Mouse (Mus musculus) liver, embryonic 12.5 days (tissue): ENCODE measurements around the gene Isg20l2. TPM values are rescaled to one million over a fixed set of nuclear protein-coding genes. Genes with fewer than 3 reads are reported as not detected.
A peak's percentile ranks its signal among the peaks of the same experiment; 100 is the strongest.

ENCODE experiments used
- ATAC-seq: fragments of 200-750 bp; cut with Nextera tagmentation; 2 replicates; pipeline ENCODE4 v1.8.0; 2017; ENCODE audit warnings: moderate number of reproducible peaks, mild to moderate bottlenecking, moderate library complexity
- H3K27ac ChIP-seq: fragments of 300-500 bp; sonication (generic); 2 replicates; pipeline ENCODE4 v1.5.1; 2016; ENCODE audit warnings: mild to moderate bottlenecking
- H3K27me3 ChIP-seq: fragments of 300-500 bp; sonication (generic); replicated peaks from 2 replicates; pipeline ENCODE4 v1.6.1; 2016; ENCODE audit warnings: mild to moderate bottlenecking, moderate library complexity
- H3K36me3 ChIP-seq: fragments of 300-500 bp; sonication (generic); 2 replicates; pipeline ENCODE4 v1.6.1; 2016; ENCODE audit warnings: mild to moderate bottlenecking, moderate library complexity
- H3K4me1 ChIP-seq: fragments of 300-500 bp; sonication (generic); 2 replicates; pipeline ENCODE4 v1.6.1; 2016
- H3K4me2 ChIP-seq: fragments of 300-500 bp; sonication (generic); 2 replicates; pipeline ENCODE4 v1.6.1; 2016; ENCODE audit warnings: mild to moderate bottlenecking, moderate library complexity
- H3K4me3 ChIP-seq: fragments of 300-500 bp; sonication (generic); 2 replicates; pipeline ENCODE4 v1.5.1; 2016; ENCODE audit warnings: mild to moderate bottlenecking, moderate library complexity
- H3K9ac ChIP-seq: fragments of 300-500 bp; sonication (generic); 2 replicates; pipeline ENCODE4 v1.6.1; 2016; ENCODE audit warnings: mild to moderate bottlenecking, moderate library complexity
- H3K9me3 ChIP-seq: fragments of 300-500 bp; sonication (generic); replicated peaks from 2 replicates; pipeline ENCODE4 v1.6.1; 2016; ENCODE audit warnings: mild to moderate bottlenecking, moderate library complexity
- WGBS: fragments of 180-500 bp; shearing (Covaris S2); methylation state at CpG from one replicate; pipeline ENCODE4 v1.1.7; 2016; ENCODE audit not compliant: insufficient replicate concordance; 5-methylcytosine and 5-hydroxymethylcytosine counted together
- polyA plus RNA-seq: library from polyadenylated mRNA; unstranded; fragments of >200 nt; fragmentation: Nextera tagmentation; extraction: Ambion mirVana; gene quantifications from 2 replicates; pipeline ENCODE4 v1.2.1, GENCODE M21; 2016

Isg20l2 gene
- polyA plus RNA-seq, 1 experiment from 2014 or later = 52.2 TPM

DNA sequence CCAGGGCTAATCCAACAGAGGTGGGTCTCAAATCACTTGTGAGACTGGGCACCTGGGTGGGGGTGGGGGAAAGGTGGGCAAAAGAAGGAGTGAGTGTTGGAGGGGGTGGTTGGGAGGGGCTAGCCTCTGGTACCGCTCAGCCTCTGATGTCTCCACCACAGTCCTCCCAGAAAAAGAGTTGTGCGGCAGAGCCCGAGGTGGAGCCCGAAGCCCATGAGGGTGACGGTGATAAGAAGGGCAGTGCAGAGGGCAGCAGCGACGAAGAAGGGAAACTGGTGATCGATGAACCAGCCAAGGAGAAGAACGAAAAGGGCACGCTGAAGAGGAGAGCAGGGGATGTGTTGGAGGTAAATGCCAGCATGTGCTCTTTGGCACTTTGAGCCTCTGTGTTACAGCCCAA, 16.2 kb upstream of the Isg20l2 start:
- ATAC-seq = peak; percentile 43

DNA sequence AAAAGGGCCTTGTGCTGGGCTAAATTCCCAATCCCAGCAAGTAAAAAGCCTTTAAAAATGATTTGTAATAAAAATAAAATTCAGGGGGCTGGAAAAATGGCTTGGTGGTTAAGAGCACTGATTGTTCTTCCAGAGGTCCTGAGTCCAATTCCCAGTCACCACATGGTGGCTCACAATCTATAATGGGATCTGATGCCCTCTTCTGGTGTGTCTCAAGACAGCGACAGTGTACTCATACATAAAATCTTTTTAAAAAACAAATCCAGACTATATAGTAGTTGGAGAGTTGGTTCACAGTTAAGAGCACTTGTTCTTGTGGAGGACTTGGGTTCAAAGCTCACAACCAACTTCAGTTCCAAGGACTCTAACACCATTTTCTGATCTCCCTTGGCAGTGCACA, 13.1 kb upstream of the Isg20l2 start:
- no peak overlapping the region for H3K4me2 ChIP-seq
- peak overlapping the region; percentile 45; the same call in 1 of the 2 replicates for H3K27ac ChIP-seq
- H3K36me3 ChIP-seq = peaks cover 65% of the 10 kb centered on the region
- no peaks in the 10 kb centered on the region for H3K27me3 ChIP-seq
- H3K9ac ChIP-seq = no peak overlapping the region
- WGBS = 85% methylated on average over 1 of the region's 1 CpGs
- H3K4me1 ChIP-seq = peaks cover 54% of the 10 kb centered on the region
- H3K9me3 ChIP-seq = no peaks in the 10 kb centered on the region
- no peak overlapping the region for H3K4me3 ChIP-seq
- ATAC-seq = no peak

More for the DNA sequence above, 16.2 kb upstream of the Isg20l2 start:
- H3K4me2 ChIP-seq = peak overlapping the region; percentile 38
- H3K4me1 ChIP-seq = peaks cover 69% of the 10 kb centered on the region
- H3K9me3 ChIP-seq = no peaks in the 10 kb centered on the region
- peak overlapping the region; percentile 97 for H3K27ac ChIP-seq
- no peak overlapping the region for H3K4me3 ChIP-seq
- peak overlapping the region; percentile 37 for H3K9ac ChIP-seq
- H3K36me3 ChIP-seq = peaks cover 83% of the 10 kb centered on the region
- no peaks in the 10 kb centered on the region for H3K27me3 ChIP-seq
- 68% methylated on average over 10 of the region's 10 CpGs for WGBS

DNA sequence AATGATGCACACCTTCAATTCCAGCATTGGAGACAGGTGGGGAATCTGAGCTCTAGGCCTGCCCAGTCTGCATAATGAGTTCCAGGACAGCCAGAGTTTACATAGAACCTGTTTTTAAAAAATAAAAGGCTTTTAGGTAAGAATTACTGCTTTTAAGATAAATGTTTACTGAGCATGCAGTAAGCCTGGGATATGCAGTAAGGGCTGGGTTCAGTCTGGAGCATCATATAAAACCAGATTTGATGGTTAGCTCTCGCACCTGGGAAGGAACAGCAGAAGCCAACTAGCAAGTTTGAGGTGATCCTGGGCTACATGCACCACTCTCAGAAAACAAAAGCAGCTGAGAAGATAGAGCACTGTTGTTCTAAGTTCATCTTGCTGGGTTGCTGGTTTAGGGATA, 11.6 kb upstream of the Isg20l2 start:
- Histone ChIP-seq H3K9ac (peak overlapping the region; percentile 79; the same call in 1 of the 2 replicates), H3K27me3 (no peaks in the 10 kb centered on the region), H3K4me2 (peak overlapping the region; percentile 85), H3K36me3 (peaks cover 65% of the 10 kb centered on the region), H3K9me3 (no peaks in the 10 kb centered on the region), H3K4me3 (peak overlapping the region; percentile 74), H3K4me1 (peaks cover 38% of the 10 kb centered on the region), H3K27ac (peak overlapping the region; percentile 80)
- ATAC-seq = no peak
- WGBS = 77% methylated on average over 1 of the region's 1 CpGs

DNA sequence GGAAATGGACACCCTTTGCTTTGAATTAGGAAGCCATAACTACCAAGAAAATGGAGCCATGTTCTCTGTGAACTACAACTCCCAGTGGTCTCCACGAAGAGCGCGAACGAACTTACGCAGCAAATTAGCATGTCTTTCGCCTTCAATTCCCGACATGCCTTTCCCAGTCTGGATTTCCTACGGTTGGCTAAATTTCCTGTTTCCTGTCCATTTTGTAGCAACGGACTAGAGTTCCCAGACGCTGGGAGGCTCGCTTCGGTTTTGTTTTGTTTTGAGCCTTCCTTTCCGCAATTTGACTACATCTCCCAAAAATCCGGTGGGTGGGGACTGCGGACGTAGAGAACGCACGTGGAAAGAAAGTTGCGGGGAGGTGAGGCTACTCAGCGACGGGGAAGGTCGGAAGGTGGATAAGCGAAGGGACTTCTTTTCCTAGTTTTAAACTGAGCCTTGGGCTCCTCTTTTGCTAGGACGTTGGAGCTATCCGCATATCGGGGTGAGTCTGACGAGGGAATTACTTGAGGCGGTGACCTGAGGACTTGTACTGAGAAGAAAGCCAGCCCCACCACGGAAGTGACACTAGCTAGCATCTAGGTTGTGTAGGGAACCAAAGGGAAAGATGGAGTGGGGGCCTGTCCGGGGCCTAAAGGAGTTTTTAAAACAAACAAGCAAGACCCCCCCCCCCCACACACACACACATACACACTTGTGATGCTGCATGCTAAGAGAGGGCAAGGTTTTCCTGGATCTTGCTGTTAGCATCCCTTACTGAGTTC, 10.6 kb upstream of the Isg20l2 start, which contains the start of gene Mrpl24:
Gene Mrpl24 (plus strand): TSS at position 171 of the 773 bp plus-strand sequence.
- Histone ChIP-seq H3K9ac (peak within 1 kb of the TSS; percentile 79), H3K4me1 (peaks cover 29% of the 10 kb centered on the region), H3K4me2 (peak within 1 kb of the TSS; percentile 85), H3K4me3 (peak within 1 kb of the TSS; percentile 74), H3K36me3 (peaks cover 65% of the 10 kb centered on the region), H3K27me3 (no peaks in the 10 kb centered on the region), H3K9me3 (no peaks in the 10 kb centered on the region), H3K27ac (peak within 1 kb of the TSS; percentile 80)
- WGBS = under 1% methylated on average over 30 of the region's 30 CpGs
- peak; percentile 75 for ATAC-seq

DNA sequence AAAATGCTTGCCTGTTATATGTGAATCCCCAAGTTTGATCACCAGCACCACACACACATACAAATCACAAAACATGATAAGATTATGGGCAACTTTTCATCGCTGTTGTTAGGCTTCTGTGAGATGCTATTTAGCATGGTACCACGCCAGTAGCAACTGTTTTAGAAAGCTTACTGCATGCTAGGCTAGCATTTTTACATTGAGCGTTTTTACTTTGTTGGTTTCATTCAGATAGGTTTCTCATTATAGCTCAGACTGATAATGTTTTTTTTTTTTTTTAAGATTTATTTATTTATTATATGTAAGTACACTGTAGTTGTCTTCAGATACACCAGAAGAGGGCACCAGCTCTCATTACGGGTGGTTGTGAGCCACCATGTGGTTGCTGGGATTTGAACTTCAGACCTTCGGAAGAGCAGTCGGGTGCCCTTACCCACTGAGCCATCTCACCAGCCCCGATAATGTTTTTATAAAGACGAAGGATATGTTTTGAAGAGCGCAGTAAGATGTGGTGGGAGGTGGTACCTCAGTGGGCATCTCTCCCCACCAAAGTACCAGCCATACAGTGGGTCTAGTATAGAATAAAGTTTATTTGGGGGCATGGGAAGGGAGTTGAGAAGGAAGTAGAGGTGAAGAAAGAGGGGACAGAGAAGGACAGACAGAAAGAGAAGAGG, 9.7 kb upstream of the Isg20l2 start:
- peaks cover 65% of the 10 kb centered on the region for H3K36me3 ChIP-seq
- no peak for ATAC-seq
- H3K4me2 ChIP-seq = peak overlapping the region; percentile 85
- peaks cover 22% of the 10 kb centered on the region for H3K4me1 ChIP-seq
- no peaks in the 10 kb centered on the region for H3K27me3 ChIP-seq
- peak overlapping the region; percentile 74 for H3K4me3 ChIP-seq
- 52% methylated on average over 9 of the region's 9 CpGs for WGBS
- H3K9ac ChIP-seq = peak overlapping the region; percentile 79
- H3K27ac ChIP-seq = peak overlapping the region; percentile 80
- no peaks in the 10 kb centered on the region for H3K9me3 ChIP-seq

DNA sequence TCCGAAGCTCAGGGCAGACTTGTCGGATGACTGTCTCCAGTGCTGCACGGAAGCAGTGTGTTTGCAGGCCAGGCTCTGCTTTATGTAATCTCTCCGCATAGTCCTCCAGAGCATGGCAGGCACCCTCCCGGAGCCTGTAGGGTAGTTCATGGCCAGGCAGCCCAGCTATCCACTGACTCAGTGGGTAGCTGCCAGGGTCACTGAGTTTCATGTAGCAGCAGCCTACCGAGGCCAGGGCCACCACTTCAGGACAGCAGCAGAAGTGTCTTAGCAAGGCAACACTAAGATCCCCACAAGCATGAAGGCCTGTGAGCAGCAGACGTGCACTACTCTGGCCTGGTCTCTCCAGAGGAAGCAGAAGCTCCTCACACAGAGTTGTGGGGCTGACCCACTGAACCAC, 5.1 kb upstream of the Isg20l2 start:
- Histone ChIP-seq H3K9me3 (no peaks in the 10 kb centered on the region), H3K4me3 (no peak overlapping the region), H3K27me3 (no peaks in the 10 kb centered on the region), H3K9ac (no peak overlapping the region), H3K27ac (no peak overlapping the region), H3K4me2 (no peak overlapping the region), H3K36me3 (peaks cover 63% of the 10 kb centered on the region), H3K4me1 (peaks cover 24% of the 10 kb centered on the region)
- ATAC-seq = no peak
- WGBS = 88% methylated on average over 7 of the region's 7 CpGs

DNA sequence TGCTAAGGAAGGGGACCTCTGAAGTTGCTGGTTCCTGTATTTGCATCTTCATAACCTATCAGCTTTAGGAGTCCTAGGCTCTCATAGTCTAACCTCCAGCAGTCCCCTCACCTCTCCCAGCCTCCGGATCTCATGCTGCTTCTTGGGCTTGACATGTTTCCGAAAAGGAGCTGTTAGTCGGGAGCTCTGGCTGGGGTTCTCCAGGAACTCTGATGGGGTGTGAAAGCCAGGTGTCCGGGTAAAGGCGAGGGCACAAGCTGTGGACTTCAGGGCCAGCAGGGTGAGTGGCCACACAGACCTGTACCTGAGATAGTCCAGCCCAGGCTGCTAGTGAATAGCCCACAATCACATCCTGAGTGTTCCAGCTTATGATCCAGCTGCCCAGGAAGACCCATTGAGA, 2.7 kb upstream of the Isg20l2 start:
- H3K36me3 ChIP-seq = peaks cover 68% of the 10 kb centered on the region
- H3K4me3 ChIP-seq = no peak overlapping the region
- 89% methylated on average over 5 of the region's 5 CpGs for WGBS
- no peak overlapping the region for H3K9ac ChIP-seq
- no peaks in the 10 kb centered on the region for H3K9me3 ChIP-seq
- H3K27me3 ChIP-seq = no peaks in the 10 kb centered on the region
- no peak overlapping the region for H3K27ac ChIP-seq
- H3K4me1 ChIP-seq = peaks cover 31% of the 10 kb centered on the region
- H3K4me2 ChIP-seq = no peak overlapping the region
- no peak for ATAC-seq

DNA sequence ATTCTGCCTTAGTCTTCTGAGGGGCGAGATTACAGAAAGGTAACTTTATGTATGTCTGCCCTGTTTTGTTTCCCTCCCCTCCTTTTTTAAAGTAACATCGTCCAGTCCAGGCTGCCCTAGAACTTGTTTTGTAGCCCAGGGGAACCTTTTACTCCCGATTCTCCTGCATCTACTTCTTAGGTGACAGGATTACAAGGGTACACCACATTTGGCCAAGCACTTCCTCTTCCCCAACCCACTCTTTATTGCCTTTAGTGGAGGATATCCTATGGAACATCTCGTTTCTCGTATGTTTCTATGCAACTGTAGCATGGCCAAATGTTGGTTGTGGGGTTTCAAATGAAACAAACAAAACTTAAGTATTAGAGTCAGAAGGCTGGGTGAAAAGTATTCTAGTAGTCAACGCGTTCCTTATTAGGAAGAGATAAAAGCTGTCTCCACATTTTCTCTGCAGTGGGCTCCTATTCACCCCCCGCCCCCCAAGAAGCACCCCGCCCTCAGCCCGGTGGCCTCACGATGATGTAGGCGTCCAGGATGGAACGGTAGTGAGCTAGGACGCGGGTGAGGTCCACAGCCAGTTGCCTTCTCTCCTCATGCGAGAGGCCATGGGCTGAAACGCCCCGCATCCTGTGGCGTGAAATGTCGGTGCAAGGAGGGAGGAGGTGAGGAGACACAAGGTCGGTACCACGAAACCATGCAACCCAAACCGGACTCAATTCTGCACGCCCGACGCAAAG, 605 bp upstream of the Isg20l2 start:
- Histone ChIP-seq H3K27me3 (no peaks in the 10 kb centered on the region), H3K9me3 (no peaks in the 10 kb centered on the region), H3K36me3 (peaks cover 67% of the 10 kb centered on the region), H3K9ac (peak overlapping the region; percentile 87), H3K4me3 (peak overlapping the region; percentile 85), H3K27ac (peak overlapping the region; percentile 93), H3K4me1 (peaks cover 48% of the 10 kb centered on the region), H3K4me2 (peak overlapping the region; percentile 91)
- WGBS = 3% methylated on average over 26 of the region's 26 CpGs
- ATAC-seq = peak; percentile 62

DNA sequence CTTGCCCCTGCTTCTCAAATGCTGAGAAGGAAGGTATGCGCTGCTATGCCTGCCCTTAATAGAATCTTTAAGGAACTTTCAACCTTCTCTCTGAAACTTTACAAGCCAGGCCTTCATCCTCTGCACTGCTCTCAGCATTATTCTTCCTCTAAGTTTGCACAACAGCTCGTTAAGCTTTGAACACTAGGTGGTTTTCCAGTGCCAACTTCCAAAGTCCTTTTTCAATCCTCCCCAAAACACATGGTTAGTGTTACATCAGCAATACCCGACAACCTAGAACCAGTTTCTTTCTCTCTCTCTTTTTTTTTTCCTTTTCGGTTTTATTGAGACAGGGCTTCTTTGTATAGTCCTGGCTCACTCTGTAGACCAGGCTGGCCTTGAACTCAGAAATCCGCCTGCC, 3.9 kb downstream of the Isg20l2 start:
- Histone ChIP-seq H3K4me2 (no peak overlapping the region), H3K9ac (no peak overlapping the region), H3K9me3 (no peaks in the 10 kb centered on the region), H3K4me1 (peaks cover 60% of the 10 kb centered on the region), H3K27ac (no peak overlapping the region), H3K27me3 (no peaks in the 10 kb centered on the region), H3K36me3 (peaks cover 75% of the 10 kb centered on the region), H3K4me3 (no peak overlapping the region)
- 81% methylated on average over 5 of the region's 5 CpGs for WGBS
- no peak for ATAC-seq

DNA sequence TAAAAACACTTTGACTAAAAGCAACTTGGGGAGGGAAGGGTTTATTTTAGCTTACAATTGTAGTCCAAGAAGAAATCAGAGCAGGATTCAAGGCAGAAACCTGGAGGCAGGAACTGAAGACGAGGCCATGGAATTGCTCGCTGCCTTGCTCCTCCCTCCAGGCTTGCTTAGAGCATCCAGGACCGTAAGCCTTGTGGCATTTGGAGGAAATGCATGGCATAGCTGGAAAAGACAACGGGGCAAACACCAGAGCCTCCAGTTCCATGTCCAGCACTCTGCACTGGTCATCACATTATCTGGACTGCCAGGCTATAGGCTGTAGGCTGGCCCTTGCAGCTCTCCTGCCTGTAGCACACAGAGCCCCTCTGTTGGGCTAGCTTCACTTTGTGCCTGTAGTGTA, 4.4 kb downstream of the Isg20l2 start:
- Histone ChIP-seq H3K9me3 (no peaks in the 10 kb centered on the region), H3K4me3 (no peak overlapping the region), H3K4me2 (no peak overlapping the region), H3K4me1 (peaks cover 56% of the 10 kb centered on the region), H3K27ac (no peak overlapping the region), H3K36me3 (peaks cover 79% of the 10 kb centered on the region), H3K27me3 (no peaks in the 10 kb centered on the region), H3K9ac (no peak overlapping the region)
- WGBS = 80% methylated on average over 4 of the region's 4 CpGs
- no peak for ATAC-seq

DNA sequence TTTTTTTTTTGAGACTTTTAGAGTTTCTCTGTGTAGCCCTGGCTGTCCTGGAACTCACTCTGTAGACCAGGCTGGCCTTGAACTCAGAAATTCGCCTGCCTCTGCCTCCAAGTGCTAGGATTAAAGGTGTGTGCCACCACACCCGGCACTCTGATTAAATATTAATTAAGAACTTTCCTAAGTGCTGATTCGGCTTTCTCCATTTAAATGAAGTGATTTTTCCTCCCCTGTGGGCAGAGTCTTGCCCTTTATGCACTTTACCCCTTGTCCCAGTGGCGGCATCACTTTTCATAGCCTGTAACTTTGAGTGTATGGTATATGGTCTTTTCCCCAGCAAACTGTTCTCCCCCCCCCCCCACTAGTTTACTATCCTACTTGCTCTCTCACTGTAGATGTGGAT, 5.1 kb downstream of the Isg20l2 start:
- Histone ChIP-seq H3K9me3 (no peaks in the 10 kb centered on the region), H3K9ac (no peak overlapping the region), H3K4me3 (no peak overlapping the region), H3K4me2 (no peak overlapping the region), H3K36me3 (peaks cover 86% of the 10 kb centered on the region), H3K27ac (no peak overlapping the region), H3K4me1 (peaks cover 55% of the 10 kb centered on the region), H3K27me3 (no peaks in the 10 kb centered on the region)
- ATAC-seq = no peak
- WGBS = 73% methylated on average over 4 of the region's 4 CpGs

DNA sequence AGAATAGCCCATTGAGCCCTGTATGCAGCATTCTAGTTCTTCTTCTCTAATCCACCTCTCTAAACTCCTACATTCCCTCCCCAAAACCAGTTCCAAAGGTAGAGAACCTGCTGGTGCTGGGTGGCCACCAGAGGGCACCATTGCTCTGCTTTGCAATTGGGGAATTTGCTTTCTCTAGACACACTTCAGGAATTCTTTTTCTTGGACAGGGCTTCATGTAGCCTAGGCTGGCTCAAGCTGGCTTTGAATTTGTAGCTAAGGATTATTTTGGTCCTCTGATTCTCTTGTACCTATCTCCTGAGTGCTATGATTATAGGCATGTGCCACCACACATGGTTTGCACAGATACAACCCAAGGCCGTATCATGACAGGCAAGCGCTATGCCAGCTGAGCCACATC, 5.7 kb downstream of the Isg20l2 start:
- peaks cover 54% of the 10 kb centered on the region for H3K4me1 ChIP-seq
- H3K27me3 ChIP-seq = no peaks in the 10 kb centered on the region
- peak overlapping the region; percentile 6; the same call in 1 of the 2 replicates for H3K4me2 ChIP-seq
- H3K4me3 ChIP-seq = no peak overlapping the region
- no peak for ATAC-seq
- H3K36me3 ChIP-seq = peaks cover 92% of the 10 kb centered on the region
- no peaks in the 10 kb centered on the region for H3K9me3 ChIP-seq
- H3K27ac ChIP-seq = no peak overlapping the region
- WGBS = 86% methylated on average over 2 of the region's 2 CpGs
- H3K9ac ChIP-seq = no peak overlapping the region
